Comparison of ENCODE assay signal across 10 mouse cellular contexts in genomic region chr2:91467613-91468012, GRCm38 (mm10). TPM values are rescaled to one million over a fixed set of nuclear protein-coding genes. Genes with fewer than 3 reads are reported as not detected.
DNase-seq lines count a peak whose midpoint lies in the region; ATAC-seq lines count a peak whose summit lies in the region.
"Had no signal": no experiment of that assay in that cellular context is flagged by ENCODE, and none has a peak within 500 bp of the region (broad histone marks: within the 10 kb centered on the region; RNA-seq: fewer than 3 reads in every experiment).

No protein-coding gene starts in this region.

- H3K27ac ChIP-seq in heart, embryonic 13.5 days (replicated peaks) = peak overlapping the region; percentile 22; the same call in 1 of the 2 replicates
- peak overlapping the region; percentile 79 for H3K27ac ChIP-seq in lung, embryonic 16.5 days (ENCODE audit: low read length)
- H3K27ac ChIP-seq in embryonic facial prominence, embryonic 14.5 days (replicated peaks; ENCODE audit: low read depth, low read length) = no peak overlapping the region; the same call in 1 of the 2 replicates

- no peak overlapping the region for H3K4me2 ChIP-seq in heart, embryonic 13.5 days
- H3K4me2 ChIP-seq in lung, embryonic 16.5 days (ENCODE audit: low read depth, low read length) = peak overlapping the region; percentile 34
- no peak overlapping the region for H3K4me2 ChIP-seq in embryonic facial prominence, embryonic 14.5 days (ENCODE audit: low read depth, low read length)
- H3K4me2 ChIP-seq: liver, embryonic 11.5 days had no signal

- no peak overlapping the region for H3K4me3 ChIP-seq in heart, embryonic 13.5 days
- H3K4me3 ChIP-seq in lung, embryonic 16.5 days (ENCODE audit: low read length) = peak overlapping the region; percentile 4; the same call in 1 of the 2 replicates
- H3K4me3 ChIP-seq in embryonic facial prominence, embryonic 14.5 days (ENCODE audit: low read depth, low read length) = no peak overlapping the region

- no peaks in the 10 kb centered on the region for H3K27me3 ChIP-seq in heart, embryonic 13.5 days (replicated peaks)
- H3K27me3 ChIP-seq in lung, embryonic 16.5 days (ENCODE audit: control insufficient read depth, insufficient read depth, low read depth, low read length) = no peaks in the 10 kb centered on the region
- H3K27me3 ChIP-seq in embryonic facial prominence, embryonic 14.5 days (replicated peaks; ENCODE audit: control insufficient read depth, insufficient read depth, low read length) = no peaks in the 10 kb centered on the region

- DNase-seq in heart, postnatal 36 days = no peak
- DNase-seq in lung, postnatal 25 days (ENCODE audit: low spot score) = no peak
- DNase-seq in embryonic facial prominence, embryonic 14.5 days (ENCODE audit: low spot score) = peak; percentile 41
- peak; percentile 38 to 51 for DNase-seq in kidney, postnatal 4 days
- no peak for DNase-seq in B cell, adult 2 months

- H3K9me3 ChIP-seq in heart, embryonic 13.5 days = no peaks in the 10 kb centered on the region
- H3K9me3 ChIP-seq in lung, embryonic 16.5 days (ENCODE audit: control insufficient read depth, low read length) = no peaks in the 10 kb centered on the region
- no peaks in the 10 kb centered on the region for H3K9me3 ChIP-seq in embryonic facial prominence, embryonic 14.5 days (ENCODE audit: control insufficient read depth, low read length)

- H3K9ac ChIP-seq in heart, embryonic 13.5 days = no peak overlapping the region
- peak overlapping the region; percentile 37; the same call in 1 of the 2 replicates for H3K9ac ChIP-seq in lung, embryonic 16.5 days (ENCODE audit: low read length)
- H3K9ac ChIP-seq in embryonic facial prominence, embryonic 14.5 days (ENCODE audit: low read depth, low read length) = no peak overlapping the region

- peaks cover 16% of the 10 kb centered on the region for H3K36me3 ChIP-seq in heart, embryonic 13.5 days
- H3K36me3 ChIP-seq in lung, embryonic 16.5 days (ENCODE audit: control insufficient read depth, insufficient read depth, low read length) = peaks cover 10% of the 10 kb centered on the region
- peaks cover 17% of the 10 kb centered on the region for H3K36me3 ChIP-seq in embryonic facial prominence, embryonic 14.5 days (ENCODE audit: control insufficient read depth, insufficient read depth, low read length)

- no peak for ATAC-seq in heart, embryonic 13.5 days (ENCODE audit: extremely low read depth, insufficient number of reproducible peaks, low FRiP score, low TSS enrichment)
- ATAC-seq in lung, embryonic 16.5 days (ENCODE audit: low read depth) = peak; percentile 41; the same call in 1 of the 2 replicates
- ATAC-seq in embryonic facial prominence, embryonic 14.5 days (ENCODE audit: low read depth) = no peak
- no peak for ATAC-seq in granulocyte monocyte progenitor cell, adult 5-6 weeks (replicated peaks; ENCODE audit: poor library complexity, severe bottlenecking)
- ATAC-seq: midbrain, embryonic 16.5 days had no signal

- intact Hi-C loops in heart, postnatal 36 days (cut with DNase I) = no loop called here

- peaks cover 24% of the 10 kb centered on the region for H3K4me1 ChIP-seq in heart, embryonic 13.5 days
- peaks cover 14% of the 10 kb centered on the region for H3K4me1 ChIP-seq in lung, embryonic 16.5 days (replicated peaks; ENCODE audit: control insufficient read depth, insufficient read depth, low read length)
- H3K4me1 ChIP-seq in embryonic facial prominence, embryonic 14.5 days (ENCODE audit: control insufficient read depth, insufficient read depth, low read length) = peaks cover 7% of the 10 kb centered on the region; the same call in 1 of the 2 replicates

- 68% methylated on average over 8 of the region's 8 CpGs for WGBS in heart, embryonic 13.5 days
- WGBS in lung, embryonic 16.5 days = 40% methylated on average over 8 of the region's 8 CpGs
- WGBS in embryonic facial prominence, embryonic 14.5 days = 52% methylated on average over 8 of the region's 8 CpGs

RNA-seq across cellular contexts. Expression of gene Lrp4, which starts 10.3 kb away (rescaled TPM):
- 3.2 and 3.8 TPM in 2 replicates for polyA plus RNA-seq in heart, embryonic 13.5 days (2015; fragmentation: Nextera tagmentation; extraction: Ambion mirVana)
- total RNA-seq in heart, postnatal 36 days (2021) = 10 to 100 TPM; 10.6 to 11.5 TPM
- polyA plus RNA-seq in lung, embryonic 16.5 days (2015; fragmentation: Nextera tagmentation; extraction: Ambion mirVana) = 13.9 and 15.4 TPM in 2 replicates
- 7.3 and 7.6 TPM in 2 replicates for polyA plus RNA-seq in embryonic facial prominence, embryonic 14.5 days (2014; fragmentation: Nextera tagmentation; extraction: Ambion mirVana)
- 2.6 and 2.8 TPM in 2 replicates for total RNA-seq in granulocyte monocyte progenitor cell, adult 5-6 weeks (2014; fragmentation: Nextera tagmentation)
- 5.2 and 5.4 TPM in 2 replicates for total RNA-seq in granulocyte monocyte progenitor cell, adult 5-6 weeks (2017)

RNA-seq across cellular contexts. Expression of gene 1110051M20Rik, which starts 23.1 kb away (rescaled TPM):
- 36.3 and 38.9 TPM in 2 replicates for polyA plus RNA-seq in heart, embryonic 13.5 days (2015; fragmentation: Nextera tagmentation; extraction: Ambion mirVana)
- 10 to 100 TPM in 1 of 2 experiments, 1 to 10 TPM in 1; 9.4 to 12.1 TPM for total RNA-seq in heart, postnatal 36 days (2021)
- 69.4 and 72.2 TPM in 2 replicates for polyA plus RNA-seq in lung, embryonic 16.5 days (2015; fragmentation: Nextera tagmentation; extraction: Ambion mirVana)
- polyA plus RNA-seq in embryonic facial prominence, embryonic 14.5 days (2014; fragmentation: Nextera tagmentation; extraction: Ambion mirVana) = 56.0 and 59.2 TPM in 2 replicates
- 8.8 and 9.6 TPM in 2 replicates for total RNA-seq in granulocyte monocyte progenitor cell, adult 5-6 weeks (2014; fragmentation: Nextera tagmentation)
- 5.8 and 6.7 TPM in 2 replicates for total RNA-seq in granulocyte monocyte progenitor cell, adult 5-6 weeks (2017)

RNA-seq across cellular contexts. Expression of gene Ckap5, which starts 58.9 kb away (rescaled TPM):
- 63.1 and 66.1 TPM in 2 replicates for polyA plus RNA-seq in heart, embryonic 13.5 days (2015; fragmentation: Nextera tagmentation; extraction: Ambion mirVana)
- 10 to 100 TPM; 46.9 to 53.5 TPM for total RNA-seq in heart, postnatal 36 days (2021)
- polyA plus RNA-seq in lung, embryonic 16.5 days (2015; fragmentation: Nextera tagmentation; extraction: Ambion mirVana) = 75.6 and 84.9 TPM in 2 replicates
- 65.7 and 75.8 TPM in 2 replicates for polyA plus RNA-seq in embryonic facial prominence, embryonic 14.5 days (2014; fragmentation: Nextera tagmentation; extraction: Ambion mirVana)
- total RNA-seq in granulocyte monocyte progenitor cell, adult 5-6 weeks (2014; fragmentation: Nextera tagmentation) = 44.9 and 84.2 TPM in 2 replicates
- 80.5 and 87.9 TPM in 2 replicates for total RNA-seq in granulocyte monocyte progenitor cell, adult 5-6 weeks (2017)

Comparison
In these comparisons a context has a peak if more than half of its experiments do, and no peak if none do; other contexts are left out.
1. DNase-seq: peak in embryonic facial prominence, embryonic 14.5 days (single experiment) and kidney, postnatal 4 days (2 of 2); none in heart, postnatal 36 days (0 of 2), lung, postnatal 25 days (single experiment) and B cell, adult 2 months (0 of 2).